Mouse (Mus musculus): ENCODE data around the gene Chst15.

GRCm38 (mm10) chr7:132302508-132303241 is 14.4 kb downstream of the Chst15 start:
- TF ChIP-seq POLR2A (IDR thresholded peaks at IDR 0.05; ENCODE audit: low read depth, low read length) = no peak
- TF ChIP-seq CTCF (IDR thresholded peaks at IDR 0.05; ENCODE audit: extremely low read depth, insufficient read length, insufficient replicate concordance, low read depth, low read length) = no peak

Data from small intestine, adult 2 months (tissue).